In the genomic region with DNA sequence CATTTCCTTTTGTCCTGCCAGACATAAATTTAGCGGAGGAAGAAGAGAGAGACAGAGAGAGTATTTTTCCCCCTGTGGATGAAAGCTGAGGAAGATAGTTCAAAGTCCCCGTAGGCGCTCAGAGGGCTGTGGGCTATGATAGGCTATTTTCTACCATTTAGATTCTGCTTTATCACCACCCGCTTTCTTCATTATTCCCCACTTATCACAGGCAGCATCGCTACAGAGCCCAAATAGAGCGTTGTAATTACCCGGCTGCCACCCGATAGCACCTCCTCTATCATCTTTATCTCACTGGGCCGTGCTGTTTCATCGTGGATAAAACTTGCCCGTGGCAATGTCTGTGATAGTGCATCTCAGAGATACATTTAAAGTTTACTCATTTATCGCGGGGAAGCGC, we compare ENCODE assay signal across 33 mouse cellular contexts. TPM values are rescaled to one million over a fixed set of nuclear protein-coding genes. Genes with fewer than 3 reads are reported as not detected.
A peak's percentile ranks its signal among the peaks of the same experiment; 100 is the strongest.
DNase-seq lines count a peak whose midpoint lies in the region; ATAC-seq and TF ChIP-seq lines count a peak whose summit lies in the region.
"Had no signal": no experiment of that assay in that cellular context is flagged by ENCODE, and none has a peak within 500 bp of the region (broad histone marks: within the 10 kb centered on the region; RNA-seq: fewer than 3 reads in every experiment).

No protein-coding gene starts in this region.

- H3K27ac ChIP-seq in hindbrain, embryonic 15.5 days (replicated peaks): no peak overlapping the region
- H3K27ac ChIP-seq in hindbrain, embryonic 14.5 days: no peak overlapping the region
- no peak overlapping the region for H3K27ac ChIP-seq in midbrain, embryonic 15.5 days
- no peak overlapping the region for H3K27ac ChIP-seq in midbrain, embryonic 10.5 days (replicated peaks)
- no peak overlapping the region for H3K27ac ChIP-seq in neural tube, embryonic 14.5 days (ENCODE audit: low read depth, low read length)
- H3K27ac ChIP-seq: embryonic facial prominence, embryonic 12.5 days; embryonic facial prominence, embryonic 15.5 days; forebrain, embryonic 15.5 days; heart, adult 2 months; heart, embryonic 10.5 days; heart, embryonic 13.5 days; hindbrain, postnatal 0 days had no signal

- 66% methylated on average over 14 of the region's 14 CpGs for WGBS in hindbrain, embryonic 15.5 days
- 59% methylated on average over 14 of the region's 14 CpGs for WGBS in hindbrain, embryonic 14.5 days
- WGBS in midbrain, embryonic 15.5 days: 63% methylated on average over 14 of the region's 14 CpGs
- 90% methylated on average over 14 of the region's 14 CpGs for WGBS in midbrain, embryonic 10.5 days
- WGBS in neural tube, embryonic 14.5 days: 48% methylated on average over 14 of the region's 14 CpGs

- H3K9me3 ChIP-seq in hindbrain, embryonic 15.5 days: no peaks in the 10 kb centered on the region
- H3K9me3 ChIP-seq in hindbrain, embryonic 14.5 days (ENCODE audit: control insufficient read depth, low read length): no peaks in the 10 kb centered on the region
- H3K9me3 ChIP-seq in midbrain, embryonic 15.5 days: no peaks in the 10 kb centered on the region
- no peaks in the 10 kb centered on the region for H3K9me3 ChIP-seq in midbrain, embryonic 10.5 days (replicated peaks)
- H3K9me3 ChIP-seq in G1E (replicated peaks): no peaks in the 10 kb centered on the region
- H3K9me3 ChIP-seq in neural tube, embryonic 14.5 days (ENCODE audit: control insufficient read depth, low read length): no peaks in the 10 kb centered on the region
- H3K9me3 ChIP-seq: embryonic facial prominence, embryonic 12.5 days; embryonic facial prominence, embryonic 15.5 days; forebrain, embryonic 15.5 days; heart, embryonic 10.5 days; heart, embryonic 13.5 days had no signal

- no peaks in the 10 kb centered on the region for H3K27me3 ChIP-seq in hindbrain, embryonic 15.5 days
- no peaks in the 10 kb centered on the region for H3K27me3 ChIP-seq in hindbrain, embryonic 14.5 days (ENCODE audit: control insufficient read depth, insufficient read depth, low read length)
- no peaks in the 10 kb centered on the region for H3K27me3 ChIP-seq in midbrain, embryonic 15.5 days (replicated peaks)
- H3K27me3 ChIP-seq in midbrain, embryonic 10.5 days (ENCODE audit: low read depth, poor library complexity, severe bottlenecking): no peaks in the 10 kb centered on the region
- H3K27me3 ChIP-seq in G1E (ENCODE audit: insufficient read depth, low read length): peaks cover 35% of the 10 kb centered on the region
- H3K27me3 ChIP-seq in neural tube, embryonic 14.5 days (ENCODE audit: control insufficient read depth, insufficient read depth, low read length): no peaks in the 10 kb centered on the region
- H3K27me3 ChIP-seq: CH12.LX; embryonic facial prominence, embryonic 12.5 days; embryonic facial prominence, embryonic 15.5 days; forebrain, embryonic 15.5 days had no signal

- H3K4me1 ChIP-seq in hindbrain, embryonic 15.5 days (replicated peaks): peaks cover 4% of the 10 kb centered on the region; the same call in 1 of the 2 replicates
- no peaks in the 10 kb centered on the region for H3K4me1 ChIP-seq in hindbrain, embryonic 14.5 days (replicated peaks; ENCODE audit: control insufficient read depth, insufficient read depth, low read length)
- H3K4me1 ChIP-seq in midbrain, embryonic 15.5 days: no peaks in the 10 kb centered on the region
- peaks cover 8% of the 10 kb centered on the region for H3K4me1 ChIP-seq in midbrain, embryonic 10.5 days
- peaks cover 30% of the 10 kb centered on the region for H3K4me1 ChIP-seq in G1E (ENCODE audit: insufficient read depth, low read depth, low read length)
- H3K4me1 ChIP-seq in neural tube, embryonic 14.5 days (ENCODE audit: control insufficient read depth, insufficient read depth, low read length): no peaks in the 10 kb centered on the region
- H3K4me1 ChIP-seq: heart, embryonic 10.5 days had no signal

- H3K4me3 ChIP-seq in hindbrain, embryonic 15.5 days: no peak overlapping the region
- no peak overlapping the region for H3K4me3 ChIP-seq in hindbrain, embryonic 14.5 days (replicated peaks; ENCODE audit: low read length)
- no peak overlapping the region for H3K4me3 ChIP-seq in midbrain, embryonic 15.5 days
- no peak overlapping the region for H3K4me3 ChIP-seq in midbrain, embryonic 10.5 days
- H3K4me3 ChIP-seq in G1E (ENCODE audit: low read depth, low read length): no peak overlapping the region; the same call in 1 of the 2 replicates
- H3K4me3 ChIP-seq in neural tube, embryonic 14.5 days (ENCODE audit: low read depth, low read length): no peak overlapping the region
- H3K4me3 ChIP-seq: embryonic facial prominence, embryonic 12.5 days; embryonic facial prominence, embryonic 15.5 days; forebrain, embryonic 15.5 days; heart, adult 2 months; heart, embryonic 10.5 days; heart, embryonic 13.5 days had no signal

- H3K36me3 ChIP-seq in hindbrain, embryonic 15.5 days: no peaks in the 10 kb centered on the region
- H3K36me3 ChIP-seq in hindbrain, embryonic 14.5 days (replicated peaks; ENCODE audit: control insufficient read depth, insufficient read depth): no peaks in the 10 kb centered on the region
- H3K36me3 ChIP-seq in midbrain, embryonic 15.5 days (replicated peaks): no peaks in the 10 kb centered on the region
- no peaks in the 10 kb centered on the region for H3K36me3 ChIP-seq in midbrain, embryonic 10.5 days
- no peaks in the 10 kb centered on the region for H3K36me3 ChIP-seq in G1E (replicated peaks)
- H3K36me3 ChIP-seq in neural tube, embryonic 14.5 days (ENCODE audit: control insufficient read depth, insufficient read depth, low read length): no peaks in the 10 kb centered on the region
- H3K36me3 ChIP-seq: embryonic facial prominence, embryonic 12.5 days; embryonic facial prominence, embryonic 15.5 days; forebrain, embryonic 15.5 days; heart, embryonic 10.5 days; heart, embryonic 13.5 days had no signal

- no peak overlapping the region for H3K9ac ChIP-seq in hindbrain, embryonic 15.5 days
- H3K9ac ChIP-seq in hindbrain, embryonic 14.5 days: no peak overlapping the region
- H3K9ac ChIP-seq in midbrain, embryonic 15.5 days: no peak overlapping the region
- no peak overlapping the region for H3K9ac ChIP-seq in neural tube, embryonic 14.5 days (replicated peaks; ENCODE audit: low read depth, low read length)
- H3K9ac ChIP-seq: embryonic facial prominence, embryonic 12.5 days; embryonic facial prominence, embryonic 15.5 days; forebrain, embryonic 15.5 days; heart, embryonic 13.5 days had no signal

- H3K4me2 ChIP-seq in hindbrain, embryonic 15.5 days: peak overlapping the region; percentile 16
- no peak overlapping the region for H3K4me2 ChIP-seq in hindbrain, embryonic 14.5 days (replicated peaks)
- H3K4me2 ChIP-seq in midbrain, embryonic 15.5 days: no peak overlapping the region
- H3K4me2 ChIP-seq in neural tube, embryonic 14.5 days (ENCODE audit: low read depth, low read length): no peak overlapping the region
- H3K4me2 ChIP-seq: embryonic facial prominence, embryonic 12.5 days; embryonic facial prominence, embryonic 15.5 days; forebrain, embryonic 15.5 days; heart, embryonic 13.5 days had no signal

- no peak for ATAC-seq in hindbrain, embryonic 15.5 days (ENCODE audit: low FRiP score, low read depth)
- no peak for ATAC-seq in hindbrain, embryonic 14.5 days (ENCODE audit: low FRiP score)
- 0 out of 2 replicates have a peak, but pooled peaks have one; percentile 24 for ATAC-seq in midbrain, embryonic 15.5 days (replicated peaks)
- ATAC-seq in G1E (ENCODE audit: extremely low read depth, insufficient number of reproducible peaks, low FRiP score, poor library complexity, severe bottlenecking): peak; percentile 86
- ATAC-seq in neural tube, embryonic 14.5 days (ENCODE audit: low read depth): 0 out of 2 replicates have a peak, but pooled peaks have one; percentile 14
- ATAC-seq: forebrain, embryonic 15.5 days; hindbrain, postnatal 0 days; inflammation-experienced regulatory T-cells, adult 6 months; intestine, embryonic 16.5 days had no signal

- DNase-seq in hindbrain, embryonic 14.5 days (ENCODE audit: low spot score): no peak
- DNase-seq in midbrain, embryonic 10.5 days (ENCODE audit: low spot score): no peak
- DNase-seq in G1E (ENCODE audit: low spot score): peak; percentile 15
- no peak for DNase-seq in adrenal gland, adult 18-20 months (ENCODE audit: low spot score in 2 of 2)
- DNase-seq: adrenal gland, adult 8-10 months; adrenal gland, postnatal 25 days; B cell, adult 2 months; cerebellum, adult 2 months; cerebellum, adult 9-11 months; cerebellum, postnatal 25 days; gastrocnemius, postnatal 10 days; gastrocnemius, postnatal 36 days; heart, adult 2 months; heart, postnatal 14 days; heart, postnatal 4 days had no signal

- no peak for TF ChIP-seq CTCF in G1E (IDR thresholded peaks at IDR 0.05; ENCODE audit: low read depth, low read length)

RNA-seq across cellular contexts. Expression of gene Gm9376, which starts 35.8 kb away (rescaled TPM):
- not detected in 2 replicates for polyA plus RNA-seq in hindbrain, embryonic 15.5 days (2015; fragmentation: Nextera tagmentation; extraction: Ambion mirVana)
- polyA plus RNA-seq in hindbrain, embryonic 14.5 days (2014; fragmentation: Nextera tagmentation; extraction: Ambion mirVana): not detected in 2 replicates
- not detected in 2 replicates for polyA plus RNA-seq in midbrain, embryonic 15.5 days (2015; fragmentation: Nextera tagmentation; extraction: Ambion mirVana)
- not detected in 2 replicates for polyA plus RNA-seq in midbrain, embryonic 10.5 days (2016; fragmentation: Nextera tagmentation; extraction: Ambion mirVana)
- total RNA-seq in G1E (2014; fragmentation: Nextera tagmentation) (not detected in 2 replicates), G1E (2017) (not detected in 2 replicates)
- polyA plus RNA-seq in G1E (2012): not detected in 2 replicates
- not detected in 2 replicates for polyA plus RNA-seq in neural tube, embryonic 14.5 days (2014; fragmentation: Nextera tagmentation; extraction: Ambion mirVana)
- total RNA-seq in adrenal gland, adult 18-20 months (2021): not detected
- total RNA-seq: adrenal gland, adult 8-10 months; adrenal gland, postnatal 25 days; CH12.LX; common myeloid progenitor, adult 5-6 weeks; gastrocnemius, adult 18-20 months; gastrocnemius, postnatal 10 days; gastrocnemius, postnatal 36 days; granulocyte monocyte progenitor cell, adult 5-6 weeks; heart, adult 2 months; heart, postnatal 14 days; heart, postnatal 4 days; hindbrain, postnatal 0 days; MEL had no signal
- polyA plus RNA-seq: cerebellum, adult 2 months; embryonic facial prominence, embryonic 12.5 days; embryonic facial prominence, embryonic 15.5 days; forebrain, embryonic 11.5 days; forebrain, embryonic 15.5 days; heart, adult 2 months; heart, embryonic 10.5 days; heart, embryonic 13.5 days; heart, embryonic 16.5 days; hindbrain, postnatal 0 days; inflammation-experienced regulatory T-cells, adult 6 months; intestine, embryonic 16.5 days had no signal

Comparison
In these comparisons a context has a peak if more than half of its experiments do, and no peak if none do; other contexts are left out.
1. ATAC-seq: peak in midbrain, embryonic 15.5 days (single experiment), G1E (single experiment) and neural tube, embryonic 14.5 days (single experiment); none in hindbrain, embryonic 15.5 days (single experiment) and hindbrain, embryonic 14.5 days (single experiment).